8 mouse cellular contexts compared by ENCODE assay signal in genomic region chr2:165234291-165234612, GRCm38 (mm10). TPM values are rescaled to one million over a fixed set of nuclear protein-coding genes. Genes with fewer than 3 reads are reported as not detected.
DNase-seq lines count a peak whose midpoint lies in the region; ATAC-seq and TF ChIP-seq lines count a peak whose summit lies in the region.

No protein-coding gene starts in this region.

- H3K9me3 ChIP-seq in heart, embryonic 13.5 days: no peaks in the 10 kb centered on the region
- no peaks in the 10 kb centered on the region for H3K9me3 ChIP-seq in heart, embryonic 15.5 days (replicated peaks)
- H3K9me3 ChIP-seq in lung, postnatal 0 days (ENCODE audit: low read length): no peaks in the 10 kb centered on the region

- H3K9ac ChIP-seq in heart, embryonic 13.5 days: peak overlapping the region; percentile 75
- H3K9ac ChIP-seq in heart, embryonic 15.5 days: peak overlapping the region; percentile 54
- H3K9ac ChIP-seq in lung, postnatal 0 days (replicated peaks; ENCODE audit: low read depth): no peak overlapping the region

- H3K27ac ChIP-seq in heart, embryonic 13.5 days (replicated peaks): no peak overlapping the region
- no peak overlapping the region for H3K27ac ChIP-seq in heart, embryonic 15.5 days
- no peak overlapping the region for H3K27ac ChIP-seq in lung, postnatal 0 days (ENCODE audit: low read length)

- ATAC-seq in heart, embryonic 13.5 days (ENCODE audit: extremely low read depth, insufficient number of reproducible peaks, low FRiP score, low TSS enrichment): no peak
- peak; percentile 29; the same call in 1 of the 2 replicates for ATAC-seq in heart, embryonic 15.5 days (replicated peaks; ENCODE audit: insufficient number of reproducible peaks, insufficient read depth, low FRiP score, low read depth)
- peak; percentile 19; the same call in 1 of the 2 replicates for ATAC-seq in lung, postnatal 0 days
- no peak for ATAC-seq in activated CD4-positive, CD25-positive, alpha-beta regulatory T cell, adult 4 months
- no peak for ATAC-seq in granulocyte monocyte progenitor cell, adult 5-6 weeks (replicated peaks; ENCODE audit: poor library complexity, severe bottlenecking)

- no peak for DNase-seq in heart, adult 18-20 months
- DNase-seq in MN1 (ENCODE audit: low spot score): peak; percentile 38
- peak; percentile 10 for DNase-seq in lung, postnatal 0 days (ENCODE audit: low spot score)
- no peak for DNase-seq in thymus, adult 18-20 months

- WGBS in heart, embryonic 13.5 days: 0% methylated on average over 32 of the region's 41 CpGs
- WGBS in heart, embryonic 15.5 days: 1% methylated on average over 40 of the region's 41 CpGs
- WGBS in lung, postnatal 0 days: 1% methylated on average over 32 of the region's 41 CpGs

- TF ChIP-seq CTCF in lung, postnatal 0 days (IDR thresholded peaks at IDR 0.05): no peak

- TF ChIP-seq EP300 in lung, postnatal 0 days (IDR thresholded peaks at IDR 0.05): no peak

- no peaks in the 10 kb centered on the region for H3K36me3 ChIP-seq in heart, embryonic 13.5 days
- no peaks in the 10 kb centered on the region for H3K36me3 ChIP-seq in heart, embryonic 15.5 days
- no peaks in the 10 kb centered on the region for H3K36me3 ChIP-seq in lung, postnatal 0 days (ENCODE audit: insufficient read depth, low read length)

- peaks cover 99% of the 10 kb centered on the region for H3K27me3 ChIP-seq in heart, embryonic 13.5 days (replicated peaks)
- peaks cover 98% of the 10 kb centered on the region for H3K27me3 ChIP-seq in heart, embryonic 15.5 days
- H3K27me3 ChIP-seq in lung, postnatal 0 days (replicated peaks; ENCODE audit: insufficient read depth, low read length): peaks cover 53% of the 10 kb centered on the region

- peaks cover 22% of the 10 kb centered on the region for H3K4me1 ChIP-seq in heart, embryonic 13.5 days
- peaks cover 20% of the 10 kb centered on the region for H3K4me1 ChIP-seq in heart, embryonic 15.5 days (replicated peaks)
- 0 out of 2 replicates have a peak, but pooled peaks cover 2% of the 10 kb centered on the region for H3K4me1 ChIP-seq in lung, postnatal 0 days (ENCODE audit: insufficient read depth, low read depth, low read length)

- H3K4me2 ChIP-seq in heart, embryonic 13.5 days: peak overlapping the region; percentile 97
- H3K4me2 ChIP-seq in heart, embryonic 15.5 days: peak overlapping the region; percentile 98
- H3K4me2 ChIP-seq in lung, postnatal 0 days (replicated peaks; ENCODE audit: low read depth, low read length): peak overlapping the region; percentile 92

- H3K4me3 ChIP-seq in heart, embryonic 13.5 days: peak overlapping the region; percentile 61
- H3K4me3 ChIP-seq in heart, embryonic 15.5 days: peak overlapping the region; percentile 59
- H3K4me3 ChIP-seq in lung, postnatal 0 days (ENCODE audit: low read depth, low read length): peak overlapping the region; percentile 49

RNA-seq across cellular contexts. Expression of gene Cdh22, which starts 0.4 kb away (rescaled TPM):
- polyA plus RNA-seq in heart, embryonic 13.5 days (2015; fragmentation: Nextera tagmentation; extraction: Ambion mirVana): 0.08 TPM in 1 of 2 replicates, not detected in the other
- total RNA-seq in heart, adult 18-20 months (2021): 1 to 10 TPM in 1 of 2 experiments, under 1 TPM in 1; 0.52 to 1.0 TPM
- polyA plus RNA-seq in heart, embryonic 15.5 days (2015; fragmentation: Nextera tagmentation; extraction: Ambion mirVana): 0.15 and 0.36 TPM in 2 replicates
- 1.0 and 1.8 TPM in 2 replicates for polyA plus RNA-seq in lung, postnatal 0 days (2015; fragmentation: Nextera tagmentation; extraction: Ambion mirVana)
- not detected for polyA plus RNA-seq in activated CD4-positive, CD25-positive, alpha-beta regulatory T cell, adult 4 months (2017; shearing (Covaris generic))
- total RNA-seq in granulocyte monocyte progenitor cell, adult 5-6 weeks (2014; fragmentation: Nextera tagmentation): not detected in 2 replicates
- not detected in 2 replicates for total RNA-seq in granulocyte monocyte progenitor cell, adult 5-6 weeks (2017)

RNA-seq across cellular contexts. Expression of gene Slc35c2, which starts 53.4 kb away (rescaled TPM):
- polyA plus RNA-seq in heart, embryonic 13.5 days (2015; fragmentation: Nextera tagmentation; extraction: Ambion mirVana): 37.6 and 46.4 TPM in 2 replicates
- total RNA-seq in heart, adult 18-20 months (2021): 10 to 100 TPM; 16.3 to 18.0 TPM
- 32.1 and 45.7 TPM in 2 replicates for polyA plus RNA-seq in heart, embryonic 15.5 days (2015; fragmentation: Nextera tagmentation; extraction: Ambion mirVana)
- polyA plus RNA-seq in lung, postnatal 0 days (2015; fragmentation: Nextera tagmentation; extraction: Ambion mirVana): 42.8 and 44.1 TPM in 2 replicates
- 10 to 100 TPM; 31.1 to 45.6 TPM for polyA plus RNA-seq in activated CD4-positive, CD25-positive, alpha-beta regulatory T cell, adult 4 months (2017; shearing (Covaris generic))
- total RNA-seq in granulocyte monocyte progenitor cell, adult 5-6 weeks (2014; fragmentation: Nextera tagmentation): 90.6 and 93.9 TPM in 2 replicates
- total RNA-seq in granulocyte monocyte progenitor cell, adult 5-6 weeks (2017): 79.6 and 89.9 TPM in 2 replicates

Comparison
In these comparisons a context has a peak if more than half of its experiments do, and no peak if none do; other contexts are left out.
1. ATAC-seq: peak in heart, embryonic 15.5 days (single experiment) and lung, postnatal 0 days (single experiment); none in heart, embryonic 13.5 days (single experiment), activated CD4-positive, CD25-positive, alpha-beta regulatory T cell, adult 4 months (single experiment) and granulocyte monocyte progenitor cell, adult 5-6 weeks (single experiment).
2. DNase-seq: peak in MN1 (single experiment) and lung, postnatal 0 days (single experiment); none in heart, adult 18-20 months (0 of 2) and thymus, adult 18-20 months (0 of 2).
3. Peak in every context shown above with its lines, with median percentiles within 50 percentile points of each other: H3K4me2 ChIP-seq and H3K4me3 ChIP-seq.